Mouse (Mus musculus) small intestine, adult 2 months (tissue): Measurements from ENCODE around the gene Lrp2.

Experiments
- CTCF ChIP-seq: fragments of 200-500 bp; IDR thresholded peaks from 2 replicates; pipeline ENCODE4 v1.5.1; 2012; ENCODE audit warnings: low read depth, mild to moderate bottlenecking, control low read depth, inconsistent platforms, low read length, moderate library complexity, mixed read lengths; ENCODE audit not compliant: insufficient replicate concordance, insufficient read length; ENCODE audit errors: extremely low read depth
- POLR2A ChIP-seq: fragments of 200-500 bp; IDR thresholded peaks from 2 replicates; pipeline ENCODE4 v1.6.1; 2012; ENCODE audit warnings: low read depth, mild to moderate bottlenecking, control low read depth, inconsistent platforms, low read length, moderate library complexity

- TF ChIP-seq CTCF (no peak), POLR2A (no peak)
Observed at GRCm38 (mm10) chr2:69586821-69587728, 1.2 kb upstream of the Lrp2 start.
